Mouse (Mus musculus): ENCODE data around the gene Dolk.
A peak's percentile ranks its signal among the peaks of the same experiment; 100 is the strongest.

The Dolk gene

DNA sequence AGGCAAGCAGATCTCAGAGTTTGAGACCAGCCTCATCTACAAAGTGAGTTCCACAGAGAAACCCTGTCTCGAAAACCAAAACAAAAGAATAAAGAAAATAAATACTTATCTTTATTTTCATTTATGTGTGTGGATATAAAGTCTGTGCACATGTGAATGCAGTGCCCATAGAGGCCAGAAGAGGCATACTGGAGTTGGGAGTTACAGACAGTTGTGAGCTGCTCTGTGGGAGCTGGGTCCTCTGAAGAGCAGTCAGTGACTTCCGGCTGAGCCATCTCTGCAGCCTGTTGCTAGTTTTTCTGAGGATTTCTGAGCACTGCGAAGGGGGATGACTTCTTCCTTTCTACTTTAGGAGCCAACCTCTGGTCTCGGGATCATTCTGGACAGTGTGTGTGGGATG, 30.0 kb upstream of the Dolk start:
- TF ChIP-seq NANOG (IDR thresholded peaks at IDR 0.05; ENCODE audit: borderline replicate concordance, low read length) = no peak
- no peak for TF ChIP-seq POU5F1 (IDR thresholded peaks at IDR 0.05; ENCODE audit: borderline replicate concordance, low read length)
- peak; percentile 45 for TF ChIP-seq CTCF (conservative IDR thresholded peaks at IDR 0.05; ENCODE audit: low read length)
- Histone ChIP-seq H3K4me1 (replicated peaks; ENCODE audit: low read depth, low read length) (peaks cover 13% of the 10 kb centered on the region), H3K36me3 (ENCODE audit: insufficient read depth, low read length) (peaks cover 99% of the 10 kb centered on the region), H3K27me3 (ENCODE audit: insufficient read depth, low read length) (no peaks in the 10 kb centered on the region), H3K9me3 (ENCODE audit: low read length) (no peaks in the 10 kb centered on the region), H3K4me3 (replicated peaks; ENCODE audit: low read length) (no peak overlapping the region)

DNA sequence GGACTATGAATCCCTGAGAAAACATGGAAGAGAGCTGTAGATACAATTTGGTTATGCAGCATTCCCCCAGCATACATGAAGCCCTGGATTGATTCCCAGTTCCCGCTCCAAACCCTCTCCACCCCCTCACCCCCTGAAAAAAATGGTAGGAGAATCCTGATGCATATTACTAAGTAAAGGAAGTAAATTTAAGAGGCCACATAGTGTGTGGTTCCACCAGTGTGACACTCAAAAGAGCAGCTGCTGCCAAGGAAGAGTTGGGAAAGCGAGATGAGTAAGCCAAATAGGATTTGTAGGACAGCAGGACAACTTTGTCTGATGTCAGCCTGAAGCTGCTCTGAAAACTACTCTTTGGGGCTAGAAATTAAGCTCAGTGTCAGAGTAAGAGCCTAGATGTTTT, 25.3 kb upstream of the Dolk start:
- no peaks in the 10 kb centered on the region for H3K27me3 ChIP-seq (ENCODE audit: insufficient read depth, low read length)
- no peak for TF ChIP-seq POU5F1 (IDR thresholded peaks at IDR 0.05; ENCODE audit: borderline replicate concordance, low read length)
- no peak for TF ChIP-seq NANOG (IDR thresholded peaks at IDR 0.05; ENCODE audit: borderline replicate concordance, low read length)
- no peak for TF ChIP-seq CTCF (conservative IDR thresholded peaks at IDR 0.05; ENCODE audit: low read length)
- H3K9me3 ChIP-seq (ENCODE audit: low read length) = no peaks in the 10 kb centered on the region
- peaks cover 99% of the 10 kb centered on the region for H3K36me3 ChIP-seq (ENCODE audit: insufficient read depth, low read length)
- H3K4me1 ChIP-seq (replicated peaks; ENCODE audit: low read depth, low read length) = peaks cover 30% of the 10 kb centered on the region
- no peak overlapping the region for H3K4me3 ChIP-seq (replicated peaks; ENCODE audit: low read length)

- Histone ChIP-seq H3K9me3 (ENCODE audit: low read length) (no peaks in the 10 kb centered on the region), H3K27me3 (ENCODE audit: insufficient read depth, low read length) (no peaks in the 10 kb centered on the region)
- no peak for TF ChIP-seq NANOG (IDR thresholded peaks at IDR 0.05; ENCODE audit: borderline replicate concordance, low read length)
- no peak for TF ChIP-seq POU5F1 (IDR thresholded peaks at IDR 0.05; ENCODE audit: borderline replicate concordance, low read length)
- TF ChIP-seq CTCF (conservative IDR thresholded peaks at IDR 0.05; ENCODE audit: low read length) = no peak
Measured at GRCm38 (mm10) chr2:30309351-30309750, 23.2 kb upstream of the Dolk start.

GRCm38 (mm10) chr2:30306087-30306486, 20.0 kb upstream of the Dolk start:
- Histone ChIP-seq H3K27me3 (ENCODE audit: insufficient read depth, low read length) (no peaks in the 10 kb centered on the region), H3K4me3 (replicated peaks; ENCODE audit: low read length) (no peak overlapping the region), H3K9me3 (ENCODE audit: low read length) (no peaks in the 10 kb centered on the region), H3K4me1 (replicated peaks; ENCODE audit: low read depth, low read length) (peaks cover 30% of the 10 kb centered on the region), H3K36me3 (ENCODE audit: insufficient read depth, low read length) (peaks cover 99% of the 10 kb centered on the region)
- TF ChIP-seq NANOG (IDR thresholded peaks at IDR 0.05; ENCODE audit: borderline replicate concordance, low read length) (no peak), CTCF (conservative IDR thresholded peaks at IDR 0.05; ENCODE audit: low read length) (no peak), POU5F1 (IDR thresholded peaks at IDR 0.05; ENCODE audit: borderline replicate concordance, low read length) (no peak)

More at GRCm38 (mm10) chr2:30309351-30309750, 23.2 kb upstream of the Dolk start:
- Histone ChIP-seq H3K36me3 (ENCODE audit: insufficient read depth, low read length) (peaks cover 99% of the 10 kb centered on the region), H3K4me1 (replicated peaks; ENCODE audit: low read depth, low read length) (peaks cover 27% of the 10 kb centered on the region), H3K4me3 (replicated peaks; ENCODE audit: low read length) (no peak overlapping the region)

- Histone ChIP-seq H3K36me3 (ENCODE audit: insufficient read depth, low read length) (peaks cover 93% of the 10 kb centered on the region), H3K4me1 (replicated peaks; ENCODE audit: low read depth, low read length) (peaks cover 11% of the 10 kb centered on the region), H3K27me3 (ENCODE audit: insufficient read depth, low read length) (no peaks in the 10 kb centered on the region), H3K9me3 (ENCODE audit: low read length) (no peaks in the 10 kb centered on the region), H3K4me3 (replicated peaks; ENCODE audit: low read length) (no peak overlapping the region)
- no peak for TF ChIP-seq NANOG (IDR thresholded peaks at IDR 0.05; ENCODE audit: borderline replicate concordance, low read length)
- TF ChIP-seq CTCF (conservative IDR thresholded peaks at IDR 0.05; ENCODE audit: low read length) = no peak
- TF ChIP-seq POU5F1 (IDR thresholded peaks at IDR 0.05; ENCODE audit: borderline replicate concordance, low read length) = no peak
Measured at GRCm38 (mm10) chr2:30299966-30300365, 13.8 kb upstream of the Dolk start.

- H3K4me1 ChIP-seq (replicated peaks; ENCODE audit: low read depth, low read length) = peaks cover 14% of the 10 kb centered on the region
- H3K9me3 ChIP-seq (ENCODE audit: low read length) = no peaks in the 10 kb centered on the region
- peaks cover 93% of the 10 kb centered on the region for H3K36me3 ChIP-seq (ENCODE audit: insufficient read depth, low read length)
- H3K4me3 ChIP-seq (replicated peaks; ENCODE audit: low read length) = no peak overlapping the region
- no peaks in the 10 kb centered on the region for H3K27me3 ChIP-seq (ENCODE audit: insufficient read depth, low read length)
- TF ChIP-seq CTCF (conservative IDR thresholded peaks at IDR 0.05; ENCODE audit: low read length) (peak; percentile 13; the same call in 1 of the 2 replicates), NANOG (IDR thresholded peaks at IDR 0.05; ENCODE audit: borderline replicate concordance, low read length) (no peak)
Measured at GRCm38 (mm10) chr2:30299525-30299924, 13.4 kb upstream of the Dolk start.

DNA sequence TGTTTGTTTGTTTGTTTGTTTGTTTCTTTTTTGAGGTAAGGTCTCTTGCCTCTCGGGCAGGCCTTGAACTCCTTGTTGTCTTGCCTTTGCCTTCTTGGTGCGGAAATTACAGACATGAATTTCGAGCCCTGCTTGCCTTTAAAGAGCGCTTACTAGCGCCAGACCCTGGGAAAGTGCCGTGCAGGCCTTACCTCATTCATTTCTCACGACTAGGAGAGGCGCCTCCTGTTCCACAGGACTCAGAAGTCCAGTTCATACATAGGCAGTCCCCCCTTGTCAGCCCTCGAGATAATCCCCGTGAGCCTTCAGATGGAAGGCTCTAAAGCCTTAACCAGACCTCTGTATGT, 866 bp upstream of the Dolk start:
- TF ChIP-seq CTCF (conservative IDR thresholded peaks at IDR 0.05; ENCODE audit: low read length) (no peak), NANOG (IDR thresholded peaks at IDR 0.05; ENCODE audit: borderline replicate concordance, low read length) (no peak), POU5F1 (IDR thresholded peaks at IDR 0.05; ENCODE audit: borderline replicate concordance, low read length) (no peak)

GRCm38 (mm10) chr2:30285416-30286181, 535 bp downstream of the Dolk start:
- H3K36me3 ChIP-seq (ENCODE audit: insufficient read depth, low read length) = peaks cover 35% of the 10 kb centered on the region
- H3K27me3 ChIP-seq (ENCODE audit: insufficient read depth, low read length) = no peaks in the 10 kb centered on the region
- H3K4me3 ChIP-seq (replicated peaks; ENCODE audit: low read length) = peak overlapping the region; percentile 99
- peaks cover 41% of the 10 kb centered on the region for H3K4me1 ChIP-seq (replicated peaks; ENCODE audit: low read depth, low read length)
- no peaks in the 10 kb centered on the region for H3K9me3 ChIP-seq (ENCODE audit: low read length)
- no peak for TF ChIP-seq CTCF (conservative IDR thresholded peaks at IDR 0.05; ENCODE audit: low read length)
- TF ChIP-seq POU5F1 (IDR thresholded peaks at IDR 0.05; ENCODE audit: borderline replicate concordance, low read length) = no peak
- TF ChIP-seq NANOG (IDR thresholded peaks at IDR 0.05; ENCODE audit: borderline replicate concordance, low read length) = no peak

More for the DNA sequence above, 866 bp upstream of the Dolk start:
- H3K27me3 ChIP-seq (ENCODE audit: insufficient read depth, low read length) = no peaks in the 10 kb centered on the region
- H3K4me3 ChIP-seq (replicated peaks; ENCODE audit: low read length) = peak overlapping the region; percentile 99
- H3K4me1 ChIP-seq (replicated peaks; ENCODE audit: low read depth, low read length) = peaks cover 46% of the 10 kb centered on the region
- no peaks in the 10 kb centered on the region for H3K9me3 ChIP-seq (ENCODE audit: low read length)
- H3K36me3 ChIP-seq (ENCODE audit: insufficient read depth, low read length) = peaks cover 46% of the 10 kb centered on the region

DNA sequence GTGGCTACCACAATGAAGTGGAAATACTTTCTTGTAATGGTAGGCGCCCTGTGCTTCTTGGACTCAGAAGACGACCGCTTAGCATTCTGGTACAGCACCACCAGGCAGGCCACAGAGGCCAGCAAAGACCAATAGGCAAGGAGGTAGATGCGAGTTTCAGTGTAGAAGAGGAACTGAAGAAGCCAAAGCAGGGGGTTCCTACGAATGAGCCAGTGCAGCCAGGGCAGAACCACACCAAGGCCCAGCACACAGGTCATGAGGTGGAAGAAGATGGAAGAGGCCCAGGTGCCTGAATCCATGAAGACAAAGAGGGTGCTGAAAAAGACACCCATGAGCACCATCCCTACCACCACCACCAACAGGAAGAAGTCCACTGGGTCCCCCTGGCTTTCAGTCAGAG, 1.1 kb downstream of the Dolk start:
- no peaks in the 10 kb centered on the region for H3K9me3 ChIP-seq (ENCODE audit: low read length)
- no peaks in the 10 kb centered on the region for H3K27me3 ChIP-seq (ENCODE audit: insufficient read depth, low read length)
- H3K4me1 ChIP-seq (replicated peaks; ENCODE audit: low read depth, low read length) = peaks cover 41% of the 10 kb centered on the region
- H3K4me3 ChIP-seq (replicated peaks; ENCODE audit: low read length) = peak overlapping the region; percentile 99
- TF ChIP-seq CTCF (conservative IDR thresholded peaks at IDR 0.05; ENCODE audit: low read length) (no peak), POU5F1 (IDR thresholded peaks at IDR 0.05; ENCODE audit: borderline replicate concordance, low read length) (no peak), NANOG (IDR thresholded peaks at IDR 0.05; ENCODE audit: borderline replicate concordance, low read length) (no peak)
- H3K36me3 ChIP-seq (ENCODE audit: insufficient read depth, low read length) = peaks cover 29% of the 10 kb centered on the region
